Mouse (Mus musculus): ENCODE measurements around the gene Gch1. TPM values are rescaled to one million over a fixed set of nuclear protein-coding genes. Genes with fewer than 3 reads are reported as not detected.

Gch1 gene
- polyA plus RNA-seq, 1 experiment from 2014 or later = 1.7 TPM

GRCm38 (mm10) chr14:47176226-47176625 lies 13.0 kb downstream of the Gch1 start:
- WGBS = 93% methylated on average over 5 of the region's 5 CpGs
- no peak overlapping the region for H3K4me2 ChIP-seq
- H3K4me3 ChIP-seq = no peak overlapping the region
- H3K36me3 ChIP-seq = no peaks in the 10 kb centered on the region
- no peak for ATAC-seq (ENCODE audit: insufficient number of reproducible peaks, low FRiP score, low TSS enrichment, low read depth)
- H3K27ac ChIP-seq = no peak overlapping the region
- peaks cover 8% of the 10 kb centered on the region for H3K4me1 ChIP-seq
- no peaks in the 10 kb centered on the region for H3K9me3 ChIP-seq
- no peak overlapping the region for H3K9ac ChIP-seq
- no peaks in the 10 kb centered on the region for H3K27me3 ChIP-seq

- no peak overlapping the region for H3K4me2 ChIP-seq
- no peaks in the 10 kb centered on the region for H3K36me3 ChIP-seq
- peaks cover 8% of the 10 kb centered on the region for H3K4me1 ChIP-seq
- no peak for ATAC-seq (ENCODE audit: insufficient number of reproducible peaks, low FRiP score, low TSS enrichment, low read depth)
- 77% methylated on average over 5 of the region's 5 CpGs for WGBS
- no peak overlapping the region for H3K27ac ChIP-seq
- no peak overlapping the region for H3K4me3 ChIP-seq
- H3K9ac ChIP-seq = no peak overlapping the region
- no peaks in the 10 kb centered on the region for H3K27me3 ChIP-seq
- no peaks in the 10 kb centered on the region for H3K9me3 ChIP-seq
Observed at GRCm38 (mm10) chr14:47175136-47175535, 14.1 kb downstream of the Gch1 start.

- no peak overlapping the region for H3K27ac ChIP-seq
- no peak overlapping the region for H3K4me3 ChIP-seq
- no peaks in the 10 kb centered on the region for H3K4me1 ChIP-seq
- no peak overlapping the region for H3K4me2 ChIP-seq
- H3K36me3 ChIP-seq = no peaks in the 10 kb centered on the region
- no peak for ATAC-seq (ENCODE audit: insufficient number of reproducible peaks, low FRiP score, low TSS enrichment, low read depth)
- H3K9me3 ChIP-seq = no peaks in the 10 kb centered on the region
- WGBS = 60% methylated on average over 5 of the region's 5 CpGs
- no peak overlapping the region for H3K9ac ChIP-seq
- H3K27me3 ChIP-seq = no peaks in the 10 kb centered on the region
Observed at GRCm38 (mm10) chr14:47172073-47172472, 17.1 kb downstream of the Gch1 start.

- Histone ChIP-seq H3K4me2 (no peak overlapping the region), H3K9ac (no peak overlapping the region), H3K4me3 (no peak overlapping the region), H3K27ac (no peak overlapping the region), H3K36me3 (no peaks in the 10 kb centered on the region), H3K27me3 (no peaks in the 10 kb centered on the region), H3K9me3 (no peaks in the 10 kb centered on the region), H3K4me1 (no peaks in the 10 kb centered on the region)
- 56% methylated on average over 3 of the region's 3 CpGs for WGBS
- no peak for ATAC-seq (ENCODE audit: insufficient number of reproducible peaks, low FRiP score, low TSS enrichment, low read depth)
Observed at GRCm38 (mm10) chr14:47170499-47171109, 18.6 kb downstream of the Gch1 start.

GRCm38 (mm10) chr14:47169677-47170410 lies 19.4 kb downstream of the Gch1 start:
- Histone ChIP-seq H3K4me1 (no peaks in the 10 kb centered on the region), H3K27ac (no peak overlapping the region), H3K4me3 (no peak overlapping the region), H3K9me3 (no peaks in the 10 kb centered on the region), H3K36me3 (no peaks in the 10 kb centered on the region), H3K4me2 (no peak overlapping the region), H3K27me3 (no peaks in the 10 kb centered on the region), H3K9ac (no peak overlapping the region)
- ATAC-seq (ENCODE audit: insufficient number of reproducible peaks, low FRiP score, low TSS enrichment, low read depth) = no peak
- 71% methylated on average over 9 of the region's 9 CpGs for WGBS

GRCm38 (mm10) chr14:47165741-47166140 lies 23.5 kb downstream of the Gch1 start:
- no peak for ATAC-seq (ENCODE audit: insufficient number of reproducible peaks, low FRiP score, low TSS enrichment, low read depth)
- Histone ChIP-seq H3K4me3 (no peak overlapping the region), H3K9me3 (no peaks in the 10 kb centered on the region), H3K4me1 (no peaks in the 10 kb centered on the region), H3K27me3 (no peaks in the 10 kb centered on the region), H3K27ac (no peak overlapping the region), H3K4me2 (no peak overlapping the region), H3K9ac (no peak overlapping the region), H3K36me3 (no peaks in the 10 kb centered on the region)
- WGBS = 79% methylated on average over 5 of the region's 5 CpGs

- Histone ChIP-seq H3K27ac (no peak overlapping the region), H3K9me3 (no peaks in the 10 kb centered on the region), H3K4me1 (no peaks in the 10 kb centered on the region), H3K27me3 (no peaks in the 10 kb centered on the region), H3K9ac (no peak overlapping the region), H3K4me3 (no peak overlapping the region), H3K36me3 (no peaks in the 10 kb centered on the region), H3K4me2 (no peak overlapping the region)
- no peak for ATAC-seq (ENCODE audit: insufficient number of reproducible peaks, low FRiP score, low TSS enrichment, low read depth)
- WGBS = 84% methylated on average over 5 of the region's 5 CpGs
Observed at GRCm38 (mm10) chr14:47165117-47165516, 24.1 kb downstream of the Gch1 start.

GRCm38 (mm10) chr14:47161921-47162427 lies 27.2 kb downstream of the Gch1 start:
- no peaks in the 10 kb centered on the region for H3K4me1 ChIP-seq
- no peak for ATAC-seq (ENCODE audit: insufficient number of reproducible peaks, low FRiP score, low TSS enrichment, low read depth)
- H3K27me3 ChIP-seq = no peaks in the 10 kb centered on the region
- no peak overlapping the region for H3K4me2 ChIP-seq
- H3K9ac ChIP-seq = no peak overlapping the region
- no peak overlapping the region for H3K4me3 ChIP-seq
- H3K36me3 ChIP-seq = no peaks in the 10 kb centered on the region
- 66% methylated on average over 5 of the region's 5 CpGs for WGBS
- no peak overlapping the region for H3K27ac ChIP-seq
- H3K9me3 ChIP-seq = no peaks in the 10 kb centered on the region

- 76% methylated on average over 2 of the region's 2 CpGs for WGBS
- no peaks in the 10 kb centered on the region for H3K27me3 ChIP-seq
- no peak overlapping the region for H3K27ac ChIP-seq
- H3K4me3 ChIP-seq = no peak overlapping the region
- no peaks in the 10 kb centered on the region for H3K4me1 ChIP-seq
- H3K4me2 ChIP-seq = no peak overlapping the region
- no peaks in the 10 kb centered on the region for H3K9me3 ChIP-seq
- no peak overlapping the region for H3K9ac ChIP-seq
- ATAC-seq (ENCODE audit: insufficient number of reproducible peaks, low FRiP score, low TSS enrichment, low read depth) = no peak
- H3K36me3 ChIP-seq = no peaks in the 10 kb centered on the region
Observed at GRCm38 (mm10) chr14:47160051-47160640, 29.1 kb downstream of the Gch1 start.

- Histone ChIP-seq H3K4me2 (no peak overlapping the region), H3K36me3 (no peaks in the 10 kb centered on the region), H3K27ac (no peak overlapping the region), H3K27me3 (no peaks in the 10 kb centered on the region), H3K9me3 (no peaks in the 10 kb centered on the region), H3K4me1 (no peaks in the 10 kb centered on the region), H3K9ac (no peak overlapping the region), H3K4me3 (no peak overlapping the region)
- WGBS = 94% methylated on average over 3 of the region's 3 CpGs
- no peak for ATAC-seq (ENCODE audit: insufficient number of reproducible peaks, low FRiP score, low TSS enrichment, low read depth)
Observed at GRCm38 (mm10) chr14:47154303-47154702, 34.9 kb downstream of the Gch1 start.

- H3K9me3 ChIP-seq = no peaks in the 10 kb centered on the region
- H3K4me3 ChIP-seq = no peak overlapping the region
- no peak for ATAC-seq (ENCODE audit: insufficient number of reproducible peaks, low FRiP score, low TSS enrichment, low read depth)
- no peak overlapping the region for H3K9ac ChIP-seq
- no peaks in the 10 kb centered on the region for H3K4me1 ChIP-seq
- no peaks in the 10 kb centered on the region for H3K27me3 ChIP-seq
- WGBS = 85% methylated on average over 6 of the region's 6 CpGs
- no peaks in the 10 kb centered on the region for H3K36me3 ChIP-seq
- no peak overlapping the region for H3K4me2 ChIP-seq
- no peak overlapping the region for H3K27ac ChIP-seq
Observed at GRCm38 (mm10) chr14:47151306-47151705, 37.9 kb downstream of the Gch1 start.

GRCm38 (mm10) chr14:47144326-47144725 lies 44.9 kb downstream of the Gch1 start:
- Histone ChIP-seq H3K9ac (no peak overlapping the region), H3K4me1 (no peaks in the 10 kb centered on the region), H3K27me3 (no peaks in the 10 kb centered on the region), H3K4me3 (no peak overlapping the region), H3K27ac (no peak overlapping the region), H3K4me2 (no peak overlapping the region), H3K36me3 (no peaks in the 10 kb centered on the region), H3K9me3 (no peaks in the 10 kb centered on the region)
- no peak for ATAC-seq (ENCODE audit: insufficient number of reproducible peaks, low FRiP score, low TSS enrichment, low read depth)
- 95% methylated on average over 5 of the region's 5 CpGs for WGBS
